Mouse (Mus musculus) adrenal gland, postnatal 14 days (tissue): ENCODE results near the gene Gm20906. TPM values are rescaled to one million over a fixed set of nuclear protein-coding genes. Genes with fewer than 3 reads are reported as not detected.
"Not testable (repeated sequence)": the region's sequence is repeated elsewhere in the genome, so short reads cannot be mapped to it uniquely, and the experiment has no call there.

Source experiments
- DNase-seq: peaks from one replicate; pipeline ENCODE4 v3.0.0; 2021; ENCODE audit warnings: mixed read lengths
- long read RNA-seq, 2 experiments: library from polyadenylated mRNA; stranded (forward); transcript quantifications; one replicate each; pipeline ENCODE4 v2.0.0; 2021
- total RNA-seq: library from RNA; stranded (reverse); gene quantifications from 2 replicates; pipeline ENCODE4 v1.2.3, GENCODE M21; 2021

The Gm20906 gene
- not detected in 2 replicates for total RNA-seq
- long read RNA-seq, experiment 1: 0 reads
- long read RNA-seq, experiment 2: 0 reads

DNA sequence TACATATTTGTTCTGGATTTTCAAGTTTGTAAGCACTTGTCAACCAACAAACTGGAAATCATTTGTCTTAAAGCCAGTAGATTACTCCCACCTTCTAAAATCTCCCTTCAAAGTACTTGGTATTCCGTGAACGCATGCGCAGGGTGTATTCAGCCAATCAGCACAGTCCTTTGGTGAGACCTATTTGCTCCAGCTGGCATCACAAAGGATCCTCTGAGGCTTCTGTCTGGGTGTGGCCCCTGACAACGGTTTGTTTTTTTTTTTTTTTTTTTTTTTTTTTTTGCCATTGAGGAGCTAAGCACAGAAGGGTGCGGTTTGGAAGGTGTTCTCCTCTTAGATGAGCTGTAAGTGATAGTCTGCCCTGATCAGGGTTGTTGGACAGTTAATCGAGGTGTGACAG is at the start of gene Gm20906:
Gene Gm20906, plus strand, starts transcription at position 301 of the 400 bp plus-strand sequence.
- not testable (repeated sequence) for DNase-seq
